Mouse (Mus musculus): ENCODE results near the gene B3galt4.

DNA sequence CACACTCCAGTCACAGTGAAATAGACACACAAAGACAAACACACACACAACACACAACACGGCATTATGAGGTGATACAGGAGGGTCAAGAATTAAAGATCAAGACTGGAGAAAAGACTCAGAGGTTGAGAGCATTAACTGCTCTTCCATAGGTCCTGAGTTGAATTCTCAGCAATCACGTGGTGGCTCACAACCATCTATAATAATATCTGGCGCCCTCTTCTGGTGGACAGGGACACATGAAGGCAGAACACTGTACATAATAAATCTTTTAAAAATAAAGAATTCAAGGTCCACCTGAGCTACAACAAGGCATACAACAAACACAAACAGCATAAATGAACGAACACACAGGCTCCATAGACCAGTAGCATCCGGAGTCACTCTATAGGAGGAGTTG, 17.6 kb upstream of the B3galt4 start:
- TF ChIP-seq CTCF (IDR thresholded peaks at IDR 0.05; ENCODE audit: low read depth, low read length) (no peak), POLR2AphosphoS5 (IDR thresholded peaks at IDR 0.05; ENCODE audit: insufficient replicate concordance, low read depth, low read length) (no peak), GATA1 (IDR thresholded peaks at IDR 0.05; ENCODE audit: borderline replicate concordance, low read length) (no peak), GATA2 (IDR thresholded peaks at IDR 0.05; ENCODE audit: borderline replicate concordance, low read depth, low read length) (no peak)

Measured in G1E (cell line).